Mouse (Mus musculus): ENCODE measurements around the gene Zfp58.

DNA sequence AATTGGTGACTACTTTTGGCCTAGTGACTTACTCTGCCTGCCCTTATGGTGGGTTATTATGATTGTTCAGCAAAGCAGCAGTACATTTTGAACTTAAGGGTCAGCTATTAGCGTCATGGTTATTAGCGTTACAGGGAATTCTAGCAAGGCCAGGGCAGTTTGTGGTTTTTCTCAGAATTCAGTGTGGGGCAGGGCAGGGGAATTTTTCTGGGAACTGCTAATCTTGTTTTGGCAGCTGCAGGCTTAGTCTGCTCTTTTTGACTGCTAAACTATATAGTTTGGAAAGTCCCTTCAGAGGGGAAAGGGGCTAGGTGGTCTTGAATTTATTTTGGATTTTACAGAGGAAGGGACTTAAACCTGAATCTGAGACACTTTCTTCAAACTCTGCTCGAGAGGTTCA, 31.1 kb downstream of the Zfp58 start:
- TF ChIP-seq TAL1 (IDR thresholded peaks at IDR 0.05; ENCODE audit: low read length) = no peak
- no peak for TF ChIP-seq GATA1 (IDR thresholded peaks at IDR 0.05; ENCODE audit: low read length)
